Mouse (Mus musculus): Measurements from ENCODE around the gene Psma1. TPM values are rescaled to one million over a fixed set of nuclear protein-coding genes. Genes with fewer than 3 reads are reported as not detected.
A peak's percentile ranks its signal among the peaks of the same experiment; 100 is the strongest.

The Psma1 gene
- total RNA-seq (2021): 100 to 1,000 TPM; 111 to 112 TPM
- long read RNA-seq, transcript Psma1-201 (10 exons, 1,201 nt): major isoform, 63 of 72 reads
- long read RNA-seq, partial matches to known transcripts: 1 of 72 reads
- long read RNA-seq, other reads (novel, unspliced or antisense): 8 of 72 reads

DNA sequence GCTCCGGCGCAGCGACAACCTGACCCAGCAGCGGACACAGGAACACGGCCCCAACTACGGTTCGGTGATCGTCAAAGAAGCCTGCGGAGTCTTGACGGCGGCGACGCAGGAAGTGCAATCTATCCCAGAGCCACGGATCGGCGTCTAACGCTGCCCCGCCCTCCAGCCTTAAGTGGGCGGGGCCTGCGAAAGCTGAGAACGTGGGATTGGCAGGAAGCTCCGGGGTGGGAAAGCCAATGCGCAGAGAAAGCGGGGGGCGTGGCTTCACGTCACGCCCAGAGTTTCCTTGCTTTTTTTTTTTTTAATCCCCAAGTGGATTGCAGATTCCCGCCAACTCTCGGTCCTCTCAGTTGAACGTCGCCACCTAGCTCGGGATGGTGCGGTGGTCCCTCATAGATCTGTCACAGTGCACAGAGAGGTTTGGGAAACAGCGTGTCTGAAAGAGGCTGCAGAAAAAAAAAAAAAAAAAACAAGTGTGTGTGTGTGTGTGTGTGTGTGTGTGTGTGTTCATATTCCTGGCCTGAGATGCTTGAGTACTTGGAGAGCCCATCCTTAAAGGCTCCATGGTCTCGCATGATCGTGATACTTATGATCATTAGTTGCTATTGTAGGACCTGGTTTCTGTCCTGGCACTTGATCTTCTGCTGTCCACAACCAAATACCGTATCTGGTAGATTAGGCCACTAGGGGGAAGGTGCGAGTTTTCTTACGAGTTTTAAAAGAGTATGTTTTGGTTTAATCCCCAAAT, at the start of gene Psma1:
Gene Psma1, minus strand, starts transcription at position 114 of the 748 bp plus-strand sequence.
- DNase-seq (ENCODE audit: low spot score in 2 of 2): peak; percentile 94 to 98

DNA sequence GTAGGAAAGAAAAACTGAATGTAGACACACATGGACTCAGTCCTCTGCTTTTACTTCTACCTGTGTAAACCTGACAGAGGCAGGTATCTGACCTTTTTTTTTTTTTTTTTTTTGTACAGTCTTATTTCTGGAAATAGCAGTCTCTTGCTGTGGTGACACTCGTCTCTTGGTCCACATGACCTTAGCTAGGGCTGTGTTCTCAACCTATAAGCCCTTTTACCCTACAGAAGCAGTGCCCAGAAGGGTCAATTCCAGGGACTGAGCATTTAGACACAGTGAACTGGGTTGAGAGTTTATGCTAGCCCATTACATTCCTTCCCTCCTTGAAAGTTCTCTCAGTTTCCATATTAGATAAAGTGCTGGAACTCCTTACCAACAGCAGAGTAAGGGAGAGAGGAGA, 47.6 kb upstream of the Psma1 start:
- no peak for DNase-seq (ENCODE audit: low spot score in 2 of 2)

DNA sequence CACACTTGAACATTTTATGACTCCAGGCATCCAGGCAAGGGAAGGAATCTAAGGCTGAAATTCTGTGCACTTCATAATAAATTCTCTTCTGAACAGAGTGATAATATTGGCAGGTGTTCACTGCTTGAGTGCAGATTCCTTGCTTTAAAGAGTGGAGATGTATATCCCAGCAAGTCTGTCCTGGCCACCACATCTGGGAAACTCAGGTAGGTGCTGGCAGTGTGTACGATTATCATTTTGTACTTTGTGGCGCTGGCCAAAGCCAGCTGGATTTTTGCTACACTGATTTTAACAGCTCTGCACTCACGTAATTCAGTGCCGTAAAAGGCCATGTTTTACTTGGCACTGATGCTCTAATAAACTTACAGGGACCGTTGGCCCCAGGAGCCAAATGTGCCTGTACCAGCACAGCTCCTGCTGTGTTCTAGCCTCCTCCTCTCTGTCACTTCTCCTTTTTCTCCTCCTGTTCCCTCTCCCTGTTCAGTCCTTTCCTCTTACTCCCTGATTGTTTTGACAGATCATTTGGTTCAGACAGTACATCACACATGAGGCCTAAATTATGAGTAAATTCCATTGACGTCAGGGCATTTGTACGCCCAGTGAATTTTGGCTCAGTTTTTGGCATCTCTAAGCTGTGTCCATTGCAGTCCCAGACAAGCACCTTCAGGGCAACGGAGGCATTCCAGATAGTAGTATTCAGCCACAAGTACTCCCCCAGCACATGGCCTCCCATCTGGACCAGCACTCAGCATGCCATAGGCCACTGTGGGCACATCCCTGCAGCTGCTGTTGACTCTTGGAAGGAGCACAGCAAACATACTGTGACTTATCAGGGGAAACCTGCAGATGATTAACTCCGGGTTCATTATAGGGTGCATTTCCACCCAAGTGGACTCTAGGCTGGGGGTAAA, 46.9 kb upstream of the Psma1 start:
- peak in 1 of 2 experiments; percentile 11 for DNase-seq (ENCODE audit: low spot score in 2 of 2)

DNA sequence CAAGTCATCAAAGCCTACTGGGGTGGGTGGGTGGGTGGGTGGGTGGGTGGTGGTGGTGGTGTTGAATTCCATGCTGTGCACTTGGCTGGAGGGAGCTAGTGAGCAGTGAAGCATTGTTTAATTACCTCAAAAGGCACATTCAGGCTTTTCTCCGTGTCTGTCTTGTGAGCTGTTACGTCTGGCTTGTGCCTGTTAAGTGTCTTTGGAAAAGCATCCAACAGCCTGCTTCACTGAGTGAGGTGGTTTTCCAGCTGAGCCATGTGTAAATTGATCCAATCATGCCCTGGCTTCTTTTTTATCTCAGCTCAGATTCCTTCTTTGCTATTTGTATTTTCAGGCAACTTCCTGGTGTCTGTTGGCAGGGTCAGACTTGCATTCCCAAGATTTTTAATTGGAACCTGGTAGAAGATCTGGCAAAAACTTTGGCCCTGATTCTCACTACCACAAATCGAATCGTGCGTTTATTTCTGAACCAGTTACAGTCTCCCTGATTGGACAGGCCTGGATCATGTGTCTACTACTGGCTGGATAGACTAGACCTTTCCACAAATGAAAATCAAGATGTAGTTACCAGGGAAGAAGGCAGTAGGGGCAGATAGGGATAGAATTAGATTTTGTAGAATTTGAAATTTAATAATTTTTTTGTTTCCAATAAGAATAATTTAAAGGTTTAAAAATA, 45.9 kb upstream of the Psma1 start:
- DNase-seq (ENCODE audit: low spot score in 2 of 2): no peak

DNA sequence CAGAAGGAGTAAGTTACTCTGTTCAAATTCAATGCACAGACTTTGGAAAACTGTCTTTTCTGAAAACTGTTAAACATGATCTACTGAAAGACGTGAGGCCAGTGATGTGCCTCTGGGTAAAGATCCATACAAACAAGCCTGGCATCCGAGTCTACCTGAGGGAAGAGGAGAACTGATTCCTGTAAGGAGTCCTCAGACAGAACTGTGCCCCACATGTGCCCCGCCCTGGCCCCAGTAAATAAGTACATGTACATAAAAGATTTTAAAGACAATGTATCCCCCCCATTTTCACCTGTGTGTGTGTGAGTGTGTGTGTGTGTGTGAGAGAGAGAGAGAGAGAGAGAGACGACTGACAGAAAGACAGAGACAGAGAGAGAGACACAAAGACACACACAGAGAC, 42.0 kb upstream of the Psma1 start:
- DNase-seq (ENCODE audit: low spot score in 2 of 2): no peak

DNA sequence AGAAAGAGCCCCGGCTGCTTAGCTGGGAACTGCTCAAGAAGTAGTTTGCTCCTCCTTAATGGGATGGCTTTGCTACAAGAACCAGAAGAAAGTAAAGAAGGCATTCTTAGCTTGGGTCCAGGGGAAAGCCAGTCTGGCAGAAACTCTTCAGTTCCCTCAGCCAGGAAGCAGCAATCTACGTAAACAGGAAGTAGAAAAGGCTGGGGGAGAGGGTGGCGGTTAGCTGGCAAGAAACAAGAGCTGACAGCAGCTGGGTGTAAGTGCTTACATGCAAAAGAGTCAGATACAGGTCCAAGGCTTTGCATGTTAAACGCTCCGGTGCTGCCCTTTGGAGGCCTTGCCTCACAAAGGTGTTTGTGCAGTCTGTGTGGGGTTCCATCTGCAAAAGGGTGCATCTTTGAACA, 41.5 kb upstream of the Psma1 start:
- no peak for DNase-seq (ENCODE audit: low spot score in 2 of 2)

DNA sequence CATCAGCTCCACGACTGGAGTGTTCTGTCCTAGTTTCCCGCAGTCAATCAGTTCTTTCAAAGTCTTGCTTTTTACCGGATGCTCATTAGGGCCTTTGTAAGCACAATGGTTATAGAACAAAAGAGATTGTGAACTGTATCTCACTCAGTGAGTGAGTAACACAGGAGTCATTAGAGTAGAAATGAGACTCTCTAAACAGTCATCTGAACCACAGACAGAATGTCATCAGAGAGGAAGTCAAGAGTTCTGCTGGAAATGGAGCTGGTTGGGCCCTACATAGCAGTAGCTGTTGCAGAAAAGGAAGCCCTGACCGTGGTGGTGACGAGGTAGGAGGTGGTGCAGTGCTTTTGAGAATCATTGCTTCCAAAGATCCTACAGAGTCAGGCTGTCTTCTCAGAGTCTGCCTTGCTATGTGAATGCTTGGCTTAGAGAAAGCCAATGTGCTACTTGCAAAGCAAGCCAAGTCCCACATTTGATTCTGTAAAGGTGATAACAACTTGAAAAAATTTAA, 40.5 kb upstream of the Psma1 start:
- DNase-seq (ENCODE audit: low spot score in 2 of 2): no peak

DNA sequence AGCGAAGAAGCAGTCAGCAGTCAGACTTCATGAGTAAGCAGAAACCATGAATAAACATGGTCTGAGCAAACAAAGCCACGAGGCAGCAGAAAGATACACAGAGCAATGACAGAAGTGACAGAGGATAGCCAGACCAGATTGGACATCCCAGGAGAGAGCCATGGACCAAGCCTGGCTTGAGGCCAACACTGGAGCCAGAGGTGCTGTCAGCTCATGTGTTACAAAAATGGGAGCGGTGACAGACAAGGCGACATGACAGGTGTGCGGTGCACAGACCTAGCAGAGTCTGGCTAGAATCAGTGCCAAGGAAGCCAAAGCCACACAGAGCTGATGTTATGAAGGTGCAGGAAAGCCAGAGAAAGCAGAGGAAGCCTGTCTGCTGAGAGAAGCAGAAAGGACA, 35.3 kb upstream of the Psma1 start:
- no peak for DNase-seq (ENCODE audit: low spot score in 2 of 2)

DNA sequence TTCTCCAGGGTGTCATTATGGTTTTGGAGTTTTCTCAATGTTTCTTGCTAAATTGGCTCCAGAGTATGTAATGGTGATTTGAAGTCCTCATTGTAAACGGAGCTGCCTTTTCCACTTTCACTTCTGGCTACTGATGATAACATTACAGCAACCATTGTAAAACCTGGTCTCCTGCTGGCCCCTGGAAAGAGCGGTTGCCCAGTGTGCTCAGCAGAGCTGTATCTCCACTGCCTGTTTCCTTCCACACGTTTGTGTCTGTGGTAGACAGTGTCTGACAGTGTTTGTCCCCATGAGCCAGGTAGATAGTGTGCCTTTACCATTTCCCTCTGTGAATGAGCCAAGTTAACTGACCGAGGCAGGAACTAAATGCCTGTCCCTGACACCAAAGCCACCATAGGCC, 33.1 kb upstream of the Psma1 start:
- DNase-seq (ENCODE audit: low spot score in 2 of 2): no peak

DNA sequence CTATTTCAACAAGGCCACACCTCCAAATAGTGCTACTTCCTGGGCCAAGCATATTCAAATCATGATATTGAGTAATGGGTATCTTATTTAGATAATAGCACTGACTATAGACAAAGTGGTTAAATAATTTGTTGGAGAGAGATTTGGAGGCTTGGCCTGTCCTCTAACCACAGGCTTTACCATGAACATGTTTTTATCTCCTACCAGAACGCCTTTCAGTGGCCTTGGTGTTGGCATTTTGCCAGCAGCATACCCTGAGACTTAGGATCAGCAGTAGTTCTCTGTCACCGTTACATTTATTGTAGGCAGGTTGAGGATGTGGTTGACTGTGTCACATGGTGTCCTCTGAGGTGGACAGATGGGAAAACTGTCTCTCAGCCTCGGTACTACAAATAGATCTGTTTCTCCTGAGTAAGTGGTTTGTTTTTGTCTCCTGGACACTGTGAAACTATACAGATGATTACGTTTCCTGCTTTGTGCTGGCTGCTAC, 25.4 kb upstream of the Psma1 start:
- DNase-seq (ENCODE audit: low spot score in 2 of 2): no peak

DNA sequence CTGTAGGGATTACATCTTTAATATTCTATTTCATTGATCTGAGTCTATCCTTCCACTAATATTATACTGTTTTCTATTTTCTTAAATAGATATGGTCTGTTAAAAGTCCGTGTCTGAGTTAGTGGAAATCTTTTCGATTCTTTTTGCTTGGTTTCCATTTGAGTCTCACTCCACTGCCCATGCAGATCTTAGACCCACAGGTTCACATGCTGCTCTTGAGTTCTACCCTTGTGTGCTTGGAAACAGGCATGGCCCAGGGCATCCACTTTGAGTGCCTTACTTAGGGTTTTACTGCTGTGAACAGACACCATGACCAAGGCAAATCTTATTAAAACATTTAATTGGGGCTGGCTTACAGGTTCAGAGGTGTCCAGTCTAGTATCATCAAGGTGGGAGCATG, 24.9 kb upstream of the Psma1 start:
- DNase-seq (ENCODE audit: low spot score in 2 of 2): no peak

DNA sequence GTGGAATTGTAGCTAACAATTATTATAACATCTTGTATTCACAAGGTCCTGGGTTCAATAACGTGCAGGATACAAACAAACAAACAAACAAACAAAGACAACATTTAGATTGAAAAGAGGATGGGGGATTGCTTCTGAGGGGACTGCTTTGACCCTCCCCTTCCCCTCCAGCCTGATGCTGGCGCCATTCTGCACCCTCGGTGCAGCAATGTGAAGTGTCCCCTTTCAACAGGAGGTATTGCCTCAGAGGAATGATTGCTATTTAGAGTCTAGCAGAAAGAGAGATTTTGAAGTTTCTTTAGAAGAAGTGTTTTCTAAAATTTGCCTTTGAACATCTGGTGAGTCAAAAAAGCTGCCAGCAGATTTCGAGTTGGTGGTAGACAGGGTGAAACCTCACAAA, 23.3 kb upstream of the Psma1 start:
- no peak for DNase-seq (ENCODE audit: low spot score in 2 of 2)

DNA sequence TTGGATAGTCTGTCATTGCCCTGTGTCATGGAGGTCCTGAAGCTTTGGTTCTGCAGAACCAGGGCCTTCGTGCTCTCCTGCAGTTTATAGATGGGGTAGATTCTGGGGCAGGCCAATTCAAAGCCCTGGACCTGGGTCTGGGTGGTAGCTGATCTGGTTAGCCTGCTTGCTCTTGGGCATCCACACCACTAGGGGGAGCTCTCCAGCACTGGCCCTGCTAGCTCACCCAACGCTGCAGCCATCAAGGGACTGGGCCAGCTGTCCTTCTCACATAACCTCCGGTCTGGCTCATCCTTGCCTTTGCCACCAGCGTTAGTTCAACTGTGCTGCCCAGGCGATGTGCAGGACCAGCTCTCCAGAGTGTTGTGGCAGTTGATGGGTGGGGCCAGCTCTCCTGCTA, 18.8 kb upstream of the Psma1 start:
- DNase-seq (ENCODE audit: low spot score in 2 of 2): no peak

DNA sequence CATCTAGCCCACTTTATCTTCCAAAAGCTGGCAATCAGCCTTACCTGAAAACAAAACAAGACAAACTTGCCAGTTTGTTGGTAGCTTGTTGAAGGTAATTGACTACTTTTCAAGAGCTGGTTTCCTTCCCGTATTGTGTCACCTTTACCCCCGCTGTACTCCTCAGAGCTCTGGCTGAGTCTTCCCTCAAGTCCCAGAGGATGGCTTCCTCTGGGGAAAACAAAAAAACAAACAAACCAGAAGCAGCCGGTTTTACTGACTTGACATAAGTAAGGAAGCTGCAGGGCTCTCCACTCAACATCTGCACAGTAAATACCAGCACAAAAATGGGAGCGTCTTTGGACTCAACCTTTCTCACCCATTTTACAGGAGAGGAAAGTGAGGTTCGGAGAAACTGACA, 18.0 kb upstream of the Psma1 start:
- no peak for DNase-seq (ENCODE audit: low spot score in 2 of 2)

DNA sequence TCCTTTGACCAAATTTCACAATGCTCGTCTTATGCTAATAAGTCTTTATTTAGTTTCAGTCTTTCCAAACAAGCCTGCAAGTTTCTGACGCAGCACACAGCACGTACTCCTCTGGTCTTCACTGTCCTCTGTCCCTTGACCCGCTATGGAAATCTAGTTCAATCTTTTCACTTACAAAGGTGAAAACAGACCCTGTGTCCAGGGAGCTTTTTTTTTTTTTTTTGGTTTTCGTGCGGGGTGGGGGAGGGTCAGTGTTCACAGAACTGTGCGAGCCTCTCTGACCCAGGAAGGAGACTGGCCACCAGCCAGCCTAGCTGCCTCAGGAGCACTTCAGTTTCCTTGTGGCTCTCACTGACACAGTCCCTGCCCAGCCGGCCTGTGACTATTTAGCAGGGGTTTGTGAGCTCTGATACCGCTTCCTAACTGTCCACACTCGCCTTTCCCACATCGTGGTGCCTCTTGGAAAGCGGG, 16.6 kb upstream of the Psma1 start:
- DNase-seq (ENCODE audit: low spot score in 2 of 2): peak in 1 of 2 experiments; percentile 55

DNA sequence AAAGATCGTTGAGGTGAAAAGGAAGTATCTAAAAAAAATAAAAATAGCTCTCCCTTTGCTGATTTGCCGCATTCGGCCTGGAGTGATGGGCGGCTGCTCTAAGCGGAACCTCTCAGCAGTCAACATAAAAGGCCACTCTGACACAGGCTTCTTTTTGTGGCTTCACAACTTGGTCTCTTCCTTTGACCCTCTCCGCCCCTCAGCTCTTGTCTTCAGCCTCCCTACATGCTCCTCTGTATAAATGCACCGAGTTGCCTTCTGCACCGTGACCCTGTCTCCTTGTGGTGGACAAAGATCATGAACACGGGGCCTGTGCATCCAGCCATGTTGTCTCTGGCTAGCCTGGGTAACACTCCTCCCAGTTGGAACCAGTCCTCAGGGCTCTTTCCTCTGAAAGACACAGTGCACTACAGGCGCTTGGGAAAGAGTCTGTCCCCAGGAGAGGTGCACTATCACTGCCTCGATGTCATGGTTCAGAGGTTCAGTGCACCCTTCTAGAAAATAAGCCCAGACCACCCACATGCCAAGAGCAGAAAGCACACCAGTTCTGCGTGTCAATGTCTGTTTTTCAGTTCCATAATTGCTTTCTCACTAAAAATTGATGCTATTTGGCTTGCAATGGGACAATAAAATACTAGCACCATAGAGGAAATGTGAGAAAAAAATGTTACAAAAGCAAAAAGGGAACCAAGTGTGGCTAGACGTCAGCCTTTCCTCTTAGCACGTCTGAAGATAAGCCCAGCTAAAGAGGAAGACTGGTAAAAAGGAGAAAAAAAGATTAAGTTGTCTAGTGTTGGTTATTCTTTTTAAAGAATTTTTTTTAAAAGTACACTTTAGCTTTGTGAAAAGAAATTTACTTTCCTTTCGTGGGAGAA, 15.8 kb upstream of the Psma1 start:
- DNase-seq (ENCODE audit: low spot score in 2 of 2): no peak

DNA sequence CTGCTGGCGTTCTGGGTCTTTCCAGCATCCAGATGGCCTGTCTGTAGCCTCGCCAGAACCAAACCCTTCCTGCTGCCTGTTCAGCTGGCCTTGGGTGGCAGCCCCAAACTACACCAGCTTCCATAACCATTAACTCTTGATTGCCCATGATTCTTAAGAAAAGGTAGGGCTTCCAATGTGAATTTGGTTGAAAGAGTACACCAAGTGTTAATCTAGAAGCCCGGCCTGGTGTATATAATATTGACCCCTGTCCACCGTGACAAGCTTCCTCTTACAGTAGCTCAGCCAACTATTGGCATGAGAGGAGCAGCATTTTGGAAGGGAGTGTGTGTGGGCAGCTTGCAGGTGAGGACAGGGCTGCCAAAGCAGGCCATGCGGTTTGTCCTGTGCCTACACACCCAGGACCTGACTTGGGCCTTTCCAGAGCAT, 14.2 kb upstream of the Psma1 start:
- no peak for DNase-seq (ENCODE audit: low spot score in 2 of 2)

DNA sequence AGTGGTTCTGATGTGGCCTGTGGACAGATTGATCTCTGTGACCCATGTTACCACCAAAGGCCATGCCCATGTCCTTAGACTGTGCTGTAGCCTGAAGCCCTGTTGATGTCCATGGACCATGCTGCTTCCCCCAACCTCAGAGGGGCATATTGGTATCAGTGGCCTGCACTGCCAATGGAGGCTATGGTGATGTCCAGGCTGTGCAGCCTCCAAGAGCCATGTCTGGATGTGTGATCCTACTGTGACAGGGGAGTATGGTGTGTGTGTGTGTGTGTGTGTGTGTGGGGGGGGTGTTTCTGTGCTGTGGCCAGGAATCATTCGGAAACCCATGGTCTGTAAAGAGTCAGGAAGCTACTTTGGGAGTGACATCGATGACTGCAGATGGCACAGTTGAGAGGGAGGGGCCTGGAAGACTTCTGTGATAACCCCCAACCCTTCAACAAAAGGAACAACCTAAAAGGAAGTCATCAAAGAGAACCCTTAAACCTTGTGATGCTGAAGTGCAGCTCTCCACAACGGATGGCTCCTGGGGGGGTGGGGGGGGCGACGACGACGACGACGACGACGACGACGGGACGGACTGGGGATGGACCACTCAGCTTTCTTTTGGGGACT, 8.5 kb upstream of the Psma1 start:
- no peak for DNase-seq (ENCODE audit: low spot score in 2 of 2)

DNA sequence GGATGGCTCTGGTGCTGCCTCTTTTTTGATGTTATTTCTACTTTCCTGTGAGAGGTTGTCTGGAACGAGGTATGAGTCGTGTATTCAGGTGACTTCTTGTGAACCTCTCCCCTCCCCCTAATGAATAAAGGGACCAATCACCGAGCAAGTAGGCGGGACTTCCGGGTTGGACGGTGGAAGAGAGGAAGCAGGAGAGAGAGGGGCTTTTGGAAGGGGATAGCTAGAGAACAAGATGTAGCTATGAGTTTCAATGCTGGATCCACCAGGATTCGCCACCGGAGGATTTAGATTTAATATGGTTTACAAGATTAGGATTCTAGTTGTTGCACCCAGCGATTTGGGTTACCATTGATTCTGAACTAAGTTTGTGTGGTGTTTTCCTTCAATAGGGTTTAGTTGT, 7.1 kb upstream of the Psma1 start:
- DNase-seq (ENCODE audit: low spot score in 2 of 2): no peak

DNA sequence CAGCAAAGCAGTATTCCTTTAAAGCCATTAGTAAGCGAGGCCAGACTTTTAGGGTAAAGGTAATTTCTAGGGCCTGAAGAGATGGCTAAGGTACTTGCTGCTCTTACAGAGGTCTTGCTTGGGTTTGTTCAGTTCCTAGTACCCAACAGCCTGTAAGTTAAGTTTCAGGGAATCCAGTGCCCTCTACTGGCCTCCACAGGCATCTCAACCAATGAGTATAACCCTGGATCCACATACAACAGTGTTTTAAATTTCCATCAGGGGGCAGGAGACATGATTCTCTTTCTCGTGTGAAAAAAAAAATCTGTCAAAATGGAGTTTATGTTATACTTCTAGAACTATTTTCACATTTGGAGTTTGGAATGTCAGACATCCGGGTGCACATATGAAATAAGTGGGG, 5.8 kb upstream of the Psma1 start:
- DNase-seq (ENCODE audit: low spot score in 2 of 2): peak in 1 of 2 experiments; percentile 20
